Mouse (Mus musculus) gastrocnemius, postnatal 25 days (tissue): Measurements from ENCODE around the gene Gstk1. TPM values are rescaled to one million over a fixed set of nuclear protein-coding genes. Genes with fewer than 3 reads are reported as not detected.

Experiments used
- DNase-seq: peaks from one replicate; pipeline ENCODE4 v3.0.0; 2022
- long read RNA-seq, 2 experiments: library from polyadenylated mRNA; stranded (forward); transcript quantifications; one replicate each; pipeline ENCODE4 v2.0.0; 2021
- total RNA-seq, 2 experiments: library from RNA; stranded (reverse); gene quantifications; 1 replicate in 1 of 2; 2 replicates in 1 of 2; pipeline ENCODE4 v1.2.3; 2021

The Gstk1 gene
- 10 to 100 TPM; 29.6 to 39.7 TPM for total RNA-seq
- long read RNA-seq, experiment 1, transcript Gstk1-201 (8 exons, 930 nt): major isoform, 39 of 43 reads
- long read RNA-seq, experiment 1, partial matches to known transcripts: 3 of 43 reads
- long read RNA-seq, experiment 1, other reads (novel, unspliced or antisense): 1 of 43 reads
- long read RNA-seq, experiment 2, transcript Gstk1-201 (8 exons, 930 nt): major isoform, 22 of 25 reads
- long read RNA-seq, experiment 2, partial matches to known transcripts: 3 of 25 reads
- long read RNA-seq, experiment 2, other reads (novel, unspliced or antisense): 0 of 25 reads

GRCm38 (mm10) chr6:42245711-42246353, at the start of gene Gstk1:
Gene Gstk1 (plus strand): TSS chr6:42245935.
- peak; percentile 81 for DNase-seq

GRCm38 (mm10) chr6:42197710-42198109, 48.0 kb upstream of the Gstk1 start:
- no peak for DNase-seq

GRCm38 (mm10) chr6:42199498-42199897, 46.2 kb upstream of the Gstk1 start:
- no peak for DNase-seq

GRCm38 (mm10) chr6:42215028-42215427, 30.7 kb upstream of the Gstk1 start, which contains the start of gene Tas2r144:
Gene Tas2r144 (plus strand): TSS chr6:42215328.
- no peak for DNase-seq

GRCm38 (mm10) chr6:42222286-42222685, 23.4 kb upstream of the Gstk1 start:
- no peak for DNase-seq

- no peak for DNase-seq
These were observed 20.7 kb upstream of the Gstk1 start for GRCm38 (mm10) chr6:42225046-42225445.

GRCm38 (mm10) chr6:42227240-42228101, 18.3 kb upstream of the Gstk1 start:
- no peak for DNase-seq

- no peak for DNase-seq
These were observed 16.1 kb upstream of the Gstk1 start for GRCm38 (mm10) chr6:42229610-42230009.

GRCm38 (mm10) chr6:42231191-42231590, 14.5 kb upstream of the Gstk1 start:
- no peak for DNase-seq

GRCm38 (mm10) chr6:42237276-42237805, 8.4 kb upstream of the Gstk1 start:
- no peak for DNase-seq

- DNase-seq: no peak
These were observed 4.3 kb upstream of the Gstk1 start for GRCm38 (mm10) chr6:42241311-42242045.

- DNase-seq: no peak
These were observed 1.4 kb downstream of the Gstk1 start for GRCm38 (mm10) chr6:42247173-42247572.

- no peak for DNase-seq
These were observed 2.2 kb downstream of the Gstk1 start for GRCm38 (mm10) chr6:42247981-42248380.

GRCm38 (mm10) chr6:42251791-42252190, 6.1 kb downstream of the Gstk1 start:
- DNase-seq: no peak

GRCm38 (mm10) chr6:42253103-42253502, 7.4 kb downstream of the Gstk1 start:
- DNase-seq: no peak

GRCm38 (mm10) chr6:42257303-42257863, 11.6 kb downstream of the Gstk1 start:
- peak; percentile 33 for DNase-seq

GRCm38 (mm10) chr6:42260430-42260829, 14.7 kb downstream of the Gstk1 start:
- no peak for DNase-seq

GRCm38 (mm10) chr6:42261524-42262170, 15.9 kb downstream of the Gstk1 start, which contains the start of gene Tmem139:
Gene Tmem139 (plus strand): TSS chr6:42261970.
- DNase-seq: no peak

GRCm38 (mm10) chr6:42264626-42265312, 19.0 kb downstream of the Gstk1 start, which contains the start of gene Casp2:
Gene Casp2 (plus strand): TSS chr6:42264985.
- peak; percentile 98 for DNase-seq
